Mouse (Mus musculus): ENCODE results near the gene Pdpn.

DNA sequence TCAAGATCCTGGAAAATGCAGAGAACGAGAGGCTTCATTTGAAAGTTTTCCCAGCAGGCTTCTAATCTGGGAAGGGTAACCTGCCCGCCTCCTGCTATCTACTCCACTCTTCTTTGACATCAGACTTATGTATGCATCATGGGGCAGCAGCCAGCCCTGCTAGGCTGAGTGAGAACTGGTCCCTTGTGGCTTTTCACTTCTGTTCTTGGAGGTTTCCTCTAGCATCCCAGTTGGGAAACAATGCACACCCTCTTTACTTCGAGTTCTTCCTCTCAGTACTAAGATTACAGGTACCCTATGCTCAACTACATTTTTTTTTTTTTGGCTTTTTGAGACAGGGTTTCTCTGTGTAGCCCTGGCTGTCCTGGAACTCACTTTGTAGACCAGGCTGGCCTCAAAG is 28.5 kb downstream of the Pdpn start:
- TF ChIP-seq CTCF (IDR thresholded peaks at IDR 0.05; ENCODE audit: low read depth, low read length) = no peak
- TF ChIP-seq POLR2A (IDR thresholded peaks at IDR 0.05; ENCODE audit: extremely low read depth, insufficient read depth, low read length) = no peak

All from liver, adult 2 months (tissue).